Mouse (Mus musculus) layer of hippocampus, postnatal 10 days (tissue): ENCODE data around the gene 2210011C24Rik. TPM values are rescaled to one million over a fixed set of nuclear protein-coding genes. Genes with fewer than 3 reads are reported as not detected.

Experiments used
- DNase-seq, 2 experiments: peaks; one replicate each; pipeline ENCODE4 v3.0.0; 2021; ENCODE audit warnings: low spot score in 2 of 2
- microRNA-seq, 2 experiments: library from miRNA; unstranded; fragments of <30 nt; microRNA quantifications; one replicate each; pipeline ENCODE4 v1.2.0; 2021
- total RNA-seq, 2 experiments: library from RNA; stranded (reverse); gene quantifications; 2 replicates each; pipeline ENCODE4 v1.2.3; 2021

The 2210011C24Rik gene
- total RNA-seq, 2 experiments from 2014 or later = not detected

DNA sequence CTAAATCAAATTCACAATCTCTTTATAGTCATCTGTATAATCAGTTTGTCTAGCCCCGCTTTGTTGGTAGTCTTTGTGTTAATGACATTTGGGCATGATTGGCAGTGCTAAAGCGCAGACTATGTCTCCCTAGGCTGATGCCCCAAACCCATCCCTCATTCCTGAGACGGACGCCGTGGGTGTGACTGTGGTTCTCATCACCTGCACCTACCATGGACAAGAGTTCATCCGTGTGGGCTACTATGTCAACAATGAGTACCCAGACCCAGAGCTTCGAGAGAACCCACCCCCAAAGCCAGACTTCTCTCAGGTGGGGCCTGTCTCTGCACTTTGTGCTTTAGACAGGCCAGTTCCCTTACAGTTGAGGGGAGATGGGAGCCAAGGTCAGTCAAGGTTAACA lies 44.3 kb downstream of the 2210011C24Rik start:
- no peak for DNase-seq

- no peak for DNase-seq
Measured at GRCm38 (mm10) chr8:83964015-83964765, 47.8 kb downstream of the 2210011C24Rik start.

Small RNA genes lying within 50 kb of the gene (microRNA-seq; reads per million reads assigned to microRNA genes)
- gene Mir1199 = 0.59 to 1.6 reads per million in 2 experiments
- 0.98 to 4.9 reads per million in 2 experiments for gene Mir8111

Other genes with a start within 250 kb of the 2210011C24Rik start
- gene Adgrl1, start 112.1 kb downstream of the 2210011C24Rik start, total RNA-seq = 100 to 1,000 TPM; 360 to 379 TPM
- gene Gm10644, start 57.0 kb downstream of the 2210011C24Rik start, total RNA-seq = under 1 TPM; 0.22 to 0.37 TPM
- 1 to 10 TPM; 2.0 to 2.1 TPM for gene Asf1b, start 56.7 kb downstream of the 2210011C24Rik start, total RNA-seq
- gene Prkaca, start 39.2 kb downstream of the 2210011C24Rik start, total RNA-seq = 100 to 1,000 TPM; 240 to 254 TPM
- gene Samd1, start 14.5 kb downstream of the 2210011C24Rik start, total RNA-seq = 10 to 100 TPM; 54.1 to 56.4 TPM
- under 1 TPM; 0.49 to 0.66 TPM for gene 1700067K01Rik, start 10.7 kb downstream of the 2210011C24Rik start, total RNA-seq
- 10 to 100 TPM; 11.2 to 13.5 TPM for gene Palm3, start 9.3 kb upstream of the 2210011C24Rik start, total RNA-seq
- gene Il27ra, start 30.4 kb upstream of the 2210011C24Rik start, total RNA-seq = 1 to 10 TPM; 1.4 to 1.7 TPM
- not detected for gene Rln3, start 32.8 kb upstream of the 2210011C24Rik start, total RNA-seq
- 1 to 10 TPM; 3.0 to 5.3 TPM for gene Gm10643, start 53.0 kb upstream of the 2210011C24Rik start, total RNA-seq
- gene Rfx1, start 54.7 kb upstream of the 2210011C24Rik start, total RNA-seq = 10 to 100 TPM; 20.9 to 21.5 TPM
- gene Dcaf15, start 92.6 kb upstream of the 2210011C24Rik start, total RNA-seq = 10 to 100 TPM; 31.8 to 31.9 TPM
- not detected for gene Podnl1, start 113.8 kb upstream of the 2210011C24Rik start, total RNA-seq
- gene Cc2d1a, start 135.8 kb upstream of the 2210011C24Rik start, total RNA-seq = 10 to 100 TPM; 59.8 to 68.1 TPM
- gene 4930432K21Rik, start 135.9 kb upstream of the 2210011C24Rik start, total RNA-seq = 1 to 10 TPM; 1.5 to 1.7 TPM
- 1 to 10 TPM; 7.8 to 8.4 TPM for gene Nanos3, start 173.0 kb upstream of the 2210011C24Rik start, total RNA-seq
- gene Zswim4, start 224.9 kb upstream of the 2210011C24Rik start, total RNA-seq = 10 to 100 TPM; 18.0 to 18.3 TPM
- 100 to 1,000 TPM; 138 to 140 TPM for gene D8Ertd738e, start 237.5 kb upstream of the 2210011C24Rik start, total RNA-seq
- gene Mri1, start 245.2 kb upstream of the 2210011C24Rik start, total RNA-seq = 10 to 100 TPM; 27.4 to 29.0 TPM